Mouse (Mus musculus) erythroid progenitor cell, adult 5-6 weeks (primary cell): ENCODE results near the gene Cnrip1. TPM values are rescaled to one million over a fixed set of nuclear protein-coding genes. Genes with fewer than 3 reads are reported as not detected.

ENCODE experiments used
- ATAC-seq: replicated peaks from 2 replicates; pipeline ENCODE4 v1.8.0; 2016; ENCODE audit warnings: moderate number of reproducible peaks, mild to moderate bottlenecking, moderate TSS enrichment, inconsistent platforms; ENCODE audit not compliant: poor library complexity, low FRiP score, severe bottlenecking
- total RNA-seq, 2 experiments: library from RNA; stranded (forward) in 1 of 2; stranded (reverse) in 1 of 2; fragments of 150-400 nt in 1 of 2; fragments of 186-747, 209-891 nt in 1 of 2; gene quantifications; 2 replicates each; pipeline versions ENCODE4 v1.2.3 to v1.2.4; 2015 to 2017; ENCODE audit warnings: low replicate concordance in 2 of 2

Gene Cnrip1
- total RNA-seq, 2 experiments from 2014 or later, result 0.23 to 4.6 TPM

- ATAC-seq, result no peak
Measured at GRCm38 (mm10) chr11:17086106-17086505, 34.7 kb downstream of the Cnrip1 start.

- ATAC-seq, result no peak
Measured at GRCm38 (mm10) chr11:17106936-17107335, 55.5 kb downstream of the Cnrip1 start.

DNA sequence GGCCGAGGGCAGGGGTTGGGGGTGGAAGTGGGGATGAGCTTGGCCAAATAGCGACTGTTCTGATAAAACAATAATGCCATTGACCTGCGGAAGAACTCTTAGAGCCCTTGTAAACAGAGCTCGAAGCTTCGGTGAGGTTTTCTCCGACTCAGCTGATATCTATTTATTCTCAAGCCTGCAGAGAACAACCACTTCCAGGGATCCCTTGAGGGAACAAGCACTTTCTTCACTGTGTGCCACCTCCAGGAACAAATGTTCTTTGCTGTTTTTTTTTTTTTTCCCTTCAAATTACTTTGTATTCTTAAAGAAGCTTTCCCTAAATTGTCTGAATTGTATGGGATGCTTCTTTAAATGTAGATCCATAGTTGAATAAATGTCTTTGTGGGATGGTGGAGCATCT is 56.0 kb downstream of the Cnrip1 start:
- no peak for ATAC-seq

- no peak for ATAC-seq
Measured at GRCm38 (mm10) chr11:17112419-17113090, 61.2 kb downstream of the Cnrip1 start.

- no peak for ATAC-seq
Measured at GRCm38 (mm10) chr11:17126418-17126817, 75.0 kb downstream of the Cnrip1 start.

Other genes starting within 250 kb of the Cnrip1 start
- 22.7 and 59.5 TPM in 2 replicates for gene Fbxo48, start 100.2 kb upstream of the Cnrip1 start, total RNA-seq (2015; ENCODE audit: low replicate concordance)
- 47.9 and 59.2 TPM in 2 replicates for gene Fbxo48, start 100.2 kb upstream of the Cnrip1 start, total RNA-seq (2017; ENCODE audit: low replicate concordance)
- 13.7 and 31.0 TPM in 2 replicates for gene Plek, start 795 bp downstream of the Cnrip1 start, total RNA-seq (2015; ENCODE audit: low replicate concordance)
- gene Plek, start 795 bp downstream of the Cnrip1 start, total RNA-seq (2017; ENCODE audit: low replicate concordance), result 15.9 and 16.0 TPM in 2 replicates
- gene Ppp3r1, start 107.7 kb downstream of the Cnrip1 start, total RNA-seq (2015; ENCODE audit: low replicate concordance), result 26.0 and 28.1 TPM in 2 replicates
- gene Ppp3r1, start 107.7 kb downstream of the Cnrip1 start, total RNA-seq (2017; ENCODE audit: low replicate concordance), result 20.2 and 20.4 TPM in 2 replicates
- 10.5 and 13.3 TPM in 2 replicates for gene Wdr92, start 130.5 kb downstream of the Cnrip1 start, total RNA-seq (2015; ENCODE audit: low replicate concordance)
- gene Wdr92, start 130.5 kb downstream of the Cnrip1 start, total RNA-seq (2017; ENCODE audit: low replicate concordance), result 4.7 and 8.2 TPM in 2 replicates
- gene Pno1, start 160.0 kb downstream of the Cnrip1 start, total RNA-seq (2015; ENCODE audit: low replicate concordance), result 9.2 and 11.5 TPM in 2 replicates
- gene Pno1, start 160.0 kb downstream of the Cnrip1 start, total RNA-seq (2017; ENCODE audit: low replicate concordance), result 6.4 and 9.6 TPM in 2 replicates
- 18.9 and 25.2 TPM in 2 replicates for gene C1d, start 206.0 kb downstream of the Cnrip1 start, total RNA-seq (2015; ENCODE audit: low replicate concordance)
- 21.1 and 44.2 TPM in 2 replicates for gene C1d, start 206.0 kb downstream of the Cnrip1 start, total RNA-seq (2017; ENCODE audit: low replicate concordance)